Mouse (Mus musculus) CD4-positive, CD25-positive, alpha-beta regulatory T cell, adult 4 months (primary cell): ENCODE data around the gene Rbm10. TPM values are rescaled to one million over a fixed set of nuclear protein-coding genes. Genes with fewer than 3 reads are reported as not detected.

Experiments
- polyA plus RNA-seq, 2 experiments: library from polyadenylated mRNA; unstranded; fragments of 100-300 nt; shearing (Covaris generic); gene quantifications; one replicate each; pipeline ENCODE4 v1.2.1; 2017

Rbm10 gene
- polyA plus RNA-seq, 2 experiments from 2014 or later = 37.6 to 61.7 TPM

Other genes with a start within 250 kb of the Rbm10 start
- gene Jade3, start 191.8 kb upstream of the Rbm10 start, polyA plus RNA-seq = 1 to 10 TPM; 1.2 to 1.3 TPM
- not detected for gene Rgn, start 67.7 kb upstream of the Rbm10 start, polyA plus RNA-seq
- gene Ndufb11, start 116 bp downstream of the Rbm10 start, polyA plus RNA-seq = 100 to 1,000 TPM; 218 to 246 TPM
- 100 to 1,000 TPM; 112 to 149 TPM for gene Uba1, start 40.8 kb downstream of the Rbm10 start, polyA plus RNA-seq
- gene Cdk16, start 70.5 kb downstream of the Rbm10 start, polyA plus RNA-seq = 10 to 100 TPM; 10.3 to 11.1 TPM
- gene Usp11, start 86.4 kb downstream of the Rbm10 start, polyA plus RNA-seq = 10 to 100 TPM; 17.7 to 21.0 TPM
- gene Araf, start 180.3 kb downstream of the Rbm10 start, polyA plus RNA-seq = 100 to 1,000 TPM; 114 to 205 TPM